Mouse (Mus musculus) spleen, adult 2 months (tissue): ENCODE data around the gene Stc2.

Experiments used
- CTCF ChIP-seq: fragments of 200-500 bp; IDR thresholded peaks from 2 replicates; pipeline ENCODE4 v1.5.1; 2011; ENCODE audit warnings: mild to moderate bottlenecking, inconsistent platforms; ENCODE audit not compliant: insufficient read depth, insufficient read length, insufficient replicate concordance; ENCODE audit errors: extremely low read depth
- POLR2A ChIP-seq: fragments of 200-500 bp; IDR thresholded peaks from 2 replicates; pipeline ENCODE4 v1.6.1; 2011; ENCODE audit warnings: low read depth, low read length, inconsistent platforms

- TF ChIP-seq CTCF = no peak
- no peak for TF ChIP-seq POLR2A
Measured at GRCm38 (mm10) chr11:31358453-31358852, 11.4 kb downstream of the Stc2 start.
